Mouse (Mus musculus): ENCODE results near the gene Arhgap10. TPM values are rescaled to one million over a fixed set of nuclear protein-coding genes. Genes with fewer than 3 reads are reported as not detected.
A peak's percentile ranks its signal among the peaks of the same experiment; 100 is the strongest.

Arhgap10 gene
- polyA plus RNA-seq, 1 experiment: 39.0 TPM

DNA sequence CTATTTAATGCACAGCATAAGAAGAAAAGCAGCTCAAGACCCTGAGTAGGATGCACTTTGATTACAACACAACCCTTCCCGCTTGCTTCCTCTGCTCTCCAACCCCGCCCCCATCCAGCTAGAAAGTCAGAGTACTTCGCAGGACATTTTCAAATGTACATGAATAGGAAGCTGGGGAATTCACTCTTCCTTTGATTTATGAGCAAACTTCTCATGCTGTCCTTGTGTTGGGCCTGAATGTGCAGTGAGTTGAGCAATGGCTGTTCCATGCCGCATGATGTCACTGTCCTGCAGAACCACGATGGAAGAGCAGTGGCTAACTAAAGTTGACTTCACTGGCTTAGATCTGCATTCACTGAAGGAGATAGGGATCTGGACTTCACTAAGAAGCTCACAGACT, 242.2 kb downstream of the Arhgap10 start:
- peaks cover 34% of the 10 kb centered on the region for H3K4me1 ChIP-seq (ENCODE audit: control insufficient read depth, insufficient read depth, low read length)
- no peak overlapping the region for H3K4me3 ChIP-seq (ENCODE audit: insufficient read depth, low read length)
- no peak for TF ChIP-seq POLR2A (IDR thresholded peaks at IDR 0.05; ENCODE audit: borderline replicate concordance, low read depth, low read length)
- TF ChIP-seq CTCF (IDR thresholded peaks at IDR 0.05; ENCODE audit: low read depth, low read length): no peak
- no peak overlapping the region; the same call in 1 of the 2 replicates for H3K27ac ChIP-seq (ENCODE audit: insufficient read depth, low read depth, low read length)

DNA sequence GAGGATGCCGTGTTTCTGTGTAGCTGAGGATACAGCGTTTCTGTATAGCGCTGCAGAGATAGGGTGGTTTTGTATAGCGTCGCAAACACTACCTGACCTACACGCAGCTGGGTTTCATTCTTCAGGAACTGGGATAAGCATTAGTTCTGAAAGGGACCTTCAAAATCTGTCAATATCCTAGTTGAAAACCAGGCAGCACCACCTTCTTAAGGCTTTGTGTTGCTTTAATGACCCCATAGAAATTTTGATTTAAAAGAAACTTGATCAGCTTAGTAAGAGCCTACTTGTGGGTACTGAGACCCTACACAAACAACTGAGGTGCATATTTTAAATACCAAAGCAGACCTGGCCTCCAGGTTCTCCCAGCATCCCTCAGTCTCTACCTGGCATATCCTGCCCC, 245.6 kb downstream of the Arhgap10 start:
- H3K4me3 ChIP-seq (ENCODE audit: insufficient read depth, low read length): no peak overlapping the region
- no peak for TF ChIP-seq POLR2A (IDR thresholded peaks at IDR 0.05; ENCODE audit: borderline replicate concordance, low read depth, low read length)
- H3K27ac ChIP-seq (ENCODE audit: insufficient read depth, low read depth, low read length): peak overlapping the region; percentile 48
- H3K4me1 ChIP-seq (ENCODE audit: control insufficient read depth, insufficient read depth, low read length): peaks cover 36% of the 10 kb centered on the region

DNA sequence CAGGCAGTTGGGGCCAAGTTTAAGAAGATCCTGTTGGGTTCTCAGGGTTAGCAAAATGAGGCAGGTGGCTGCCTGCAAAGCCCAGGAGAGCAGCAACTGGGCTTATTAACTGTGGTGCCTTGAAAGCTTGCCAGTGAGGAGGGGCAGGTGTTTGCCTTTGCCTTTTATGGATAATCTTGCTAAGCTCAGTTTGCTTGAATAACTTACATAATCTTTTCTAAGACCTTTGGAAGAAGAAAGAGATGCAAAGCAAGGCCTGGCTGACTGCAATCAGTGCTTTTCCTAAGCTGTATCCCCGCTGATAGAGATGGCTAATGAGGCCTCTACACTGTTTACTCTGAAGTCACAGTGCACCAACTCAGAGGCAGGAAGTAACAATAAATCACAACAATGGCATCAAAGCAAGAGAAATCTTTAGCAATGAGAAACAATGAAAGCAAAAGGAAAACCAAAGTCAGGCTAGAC, 249.8 kb downstream of the Arhgap10 start:
- no peak overlapping the region for H3K27ac ChIP-seq (ENCODE audit: insufficient read depth, low read depth, low read length)
- peaks cover 9% of the 10 kb centered on the region for H3K4me1 ChIP-seq (ENCODE audit: control insufficient read depth, insufficient read depth, low read length)
- no peak overlapping the region for H3K4me3 ChIP-seq (ENCODE audit: insufficient read depth, low read length)
- no peak for TF ChIP-seq POLR2A (IDR thresholded peaks at IDR 0.05; ENCODE audit: borderline replicate concordance, low read depth, low read length)
- TF ChIP-seq CTCF (IDR thresholded peaks at IDR 0.05; ENCODE audit: low read depth, low read length): no peak

DNA sequence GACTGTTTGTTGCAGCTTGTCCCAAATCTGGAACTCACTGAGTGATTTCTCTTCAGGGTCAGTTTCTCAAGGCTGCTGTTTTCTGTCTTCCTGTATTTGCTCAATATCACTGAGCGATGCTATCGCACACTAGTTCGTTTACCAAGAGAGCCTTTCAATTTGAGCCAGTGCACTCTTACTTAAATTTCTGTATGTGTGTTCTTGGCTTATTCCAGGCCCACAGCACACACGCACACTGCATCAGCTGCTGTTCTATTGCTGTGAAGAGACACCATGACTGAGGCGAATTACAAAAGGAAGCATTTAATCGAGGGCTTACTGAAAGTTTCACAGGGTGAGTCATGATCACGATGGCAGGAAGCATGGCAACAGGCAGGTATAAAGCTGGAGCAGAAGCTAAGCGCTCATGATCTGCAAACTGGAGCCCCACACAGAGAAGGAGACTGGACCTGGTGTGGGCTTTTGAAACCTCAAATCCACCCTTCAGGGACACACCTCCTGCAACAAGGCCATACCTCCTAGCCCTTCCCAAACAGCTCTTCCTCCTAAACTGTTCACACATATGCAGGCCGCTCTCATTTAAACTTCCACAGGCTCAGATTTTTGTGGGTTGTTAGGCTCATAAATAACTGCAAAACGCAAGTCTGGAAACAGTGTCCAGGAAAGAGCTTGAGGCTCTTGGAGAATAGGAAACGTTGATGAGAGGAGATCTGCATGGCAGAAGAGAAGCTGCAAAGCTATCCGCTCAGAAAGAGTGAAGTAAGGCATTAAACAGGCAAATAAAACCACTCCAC, 255.3 kb downstream of the Arhgap10 start:
- H3K27ac ChIP-seq (ENCODE audit: insufficient read depth, low read depth, low read length): peak overlapping the region; percentile 21; the same call in 1 of the 2 replicates
- TF ChIP-seq POLR2A (IDR thresholded peaks at IDR 0.05; ENCODE audit: borderline replicate concordance, low read depth, low read length): no peak
- no peak for TF ChIP-seq CTCF (IDR thresholded peaks at IDR 0.05; ENCODE audit: low read depth, low read length)
- peaks cover 12% of the 10 kb centered on the region for H3K4me1 ChIP-seq (ENCODE audit: control insufficient read depth, insufficient read depth, low read length)
- H3K4me3 ChIP-seq (ENCODE audit: insufficient read depth, low read length): no peak overlapping the region

DNA sequence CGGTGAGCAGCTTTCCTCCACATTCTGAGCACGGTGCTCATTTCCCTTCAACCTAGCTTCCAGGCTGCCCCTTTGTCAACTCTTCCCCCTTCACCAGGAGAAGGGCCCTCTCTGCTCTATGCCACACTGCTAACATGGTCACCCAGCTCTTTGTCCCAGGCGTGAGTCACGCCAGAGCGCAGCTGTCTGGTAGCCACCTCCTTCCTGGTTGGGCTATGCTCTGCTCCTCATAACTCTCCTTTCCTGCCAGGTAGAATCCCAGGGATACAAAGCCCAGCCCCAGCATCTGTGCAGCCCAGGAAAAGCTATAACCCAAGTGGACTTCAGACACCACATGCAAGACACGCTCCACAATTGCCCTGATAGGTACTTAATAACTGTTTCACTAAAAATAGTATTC, 256.5 kb downstream of the Arhgap10 start:
- H3K4me1 ChIP-seq (ENCODE audit: control insufficient read depth, insufficient read depth, low read length): peaks cover 10% of the 10 kb centered on the region
- no peak overlapping the region for H3K4me3 ChIP-seq (ENCODE audit: insufficient read depth, low read length)
- TF ChIP-seq CTCF (IDR thresholded peaks at IDR 0.05; ENCODE audit: low read depth, low read length) (no peak), POLR2A (IDR thresholded peaks at IDR 0.05; ENCODE audit: borderline replicate concordance, low read depth, low read length) (no peak)
- H3K27ac ChIP-seq (ENCODE audit: insufficient read depth, low read depth, low read length): no peak overlapping the region

DNA sequence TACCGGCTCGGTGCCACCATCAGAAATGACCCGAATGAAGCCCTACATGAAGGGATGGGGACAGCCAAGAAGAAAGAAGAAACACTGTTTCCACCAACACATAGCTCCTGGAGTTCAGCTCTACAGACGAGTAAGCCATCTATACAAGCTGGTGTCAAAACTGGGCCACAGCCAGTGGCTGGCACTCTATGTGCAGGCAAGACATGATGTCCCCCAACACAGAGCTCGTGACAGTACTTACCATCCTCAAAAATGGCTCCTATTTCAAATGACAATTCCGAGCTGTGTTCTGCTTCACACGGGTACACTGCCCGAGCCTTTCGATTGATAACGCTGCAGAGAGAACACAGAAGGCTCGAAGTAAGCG, 260.7 kb downstream of the Arhgap10 start:
- Histone ChIP-seq H3K4me3 (ENCODE audit: insufficient read depth, low read length) (no peak overlapping the region), H3K27ac (ENCODE audit: insufficient read depth, low read depth, low read length) (no peak overlapping the region), H3K4me1 (ENCODE audit: control insufficient read depth, insufficient read depth, low read length) (peaks cover 3% of the 10 kb centered on the region; the same call in 1 of the 2 replicates)
- TF ChIP-seq POLR2A (IDR thresholded peaks at IDR 0.05; ENCODE audit: borderline replicate concordance, low read depth, low read length): no peak
- TF ChIP-seq CTCF (IDR thresholded peaks at IDR 0.05; ENCODE audit: low read depth, low read length): no peak

DNA sequence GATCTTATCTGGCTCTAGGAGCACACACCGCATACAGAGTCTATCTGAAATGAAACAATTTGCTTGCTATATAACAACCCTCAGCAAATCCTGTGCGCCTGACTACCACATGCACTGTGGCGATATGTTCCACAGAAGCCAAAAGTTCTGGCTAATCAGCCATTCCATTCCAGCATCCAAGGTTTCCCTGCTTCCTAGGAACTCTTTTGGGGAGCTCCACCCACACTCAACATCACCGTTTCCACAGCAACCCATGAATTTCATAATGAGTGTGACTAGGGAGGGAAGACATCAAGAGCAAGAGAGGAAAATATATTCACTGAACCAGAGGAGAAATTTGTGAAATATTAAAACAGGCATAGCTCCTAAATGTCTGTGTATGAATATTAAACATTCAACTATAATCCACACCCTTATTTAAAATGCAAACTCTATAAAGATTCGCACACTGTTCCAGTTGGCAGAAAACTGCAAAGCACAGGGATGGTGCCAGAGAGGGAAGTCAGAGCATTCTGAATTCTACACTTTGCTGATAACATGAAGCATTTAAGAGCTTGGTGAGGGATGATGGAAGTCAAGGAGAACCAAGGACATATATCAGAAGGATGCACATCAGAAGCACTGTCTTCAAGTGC, 261.2 kb downstream of the Arhgap10 start:
- H3K4me1 ChIP-seq (ENCODE audit: control insufficient read depth, insufficient read depth, low read length): no peaks in the 10 kb centered on the region; the same call in 1 of the 2 replicates
- TF ChIP-seq CTCF (IDR thresholded peaks at IDR 0.05; ENCODE audit: low read depth, low read length) (no peak), POLR2A (IDR thresholded peaks at IDR 0.05; ENCODE audit: borderline replicate concordance, low read depth, low read length) (no peak)
- no peak overlapping the region for H3K4me3 ChIP-seq (ENCODE audit: insufficient read depth, low read length)
- no peak overlapping the region for H3K27ac ChIP-seq (ENCODE audit: insufficient read depth, low read depth, low read length)

DNA sequence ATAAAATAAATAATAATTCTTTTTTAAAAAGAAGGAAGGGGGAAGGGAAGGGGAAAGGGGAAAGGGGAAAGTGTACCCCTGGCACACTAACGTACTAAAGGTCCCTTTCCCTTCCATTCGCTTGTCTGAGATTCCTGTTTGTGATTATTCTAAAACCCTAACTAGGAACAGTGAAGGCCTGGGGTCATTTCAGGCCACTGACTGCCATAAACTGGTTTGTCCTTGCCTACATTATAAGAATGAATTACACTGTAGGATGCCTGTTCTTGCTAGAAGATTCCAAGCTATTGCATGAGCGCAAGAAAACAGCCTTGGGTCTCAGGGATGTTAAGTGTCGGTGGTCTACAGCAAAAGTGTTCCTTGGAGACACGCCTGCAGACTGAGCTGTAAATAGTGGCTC, 263.3 kb downstream of the Arhgap10 start:
- Histone ChIP-seq H3K4me3 (ENCODE audit: insufficient read depth, low read length) (no peak overlapping the region), H3K27ac (ENCODE audit: insufficient read depth, low read depth, low read length) (no peak overlapping the region), H3K4me1 (ENCODE audit: control insufficient read depth, insufficient read depth, low read length) (no peaks in the 10 kb centered on the region)
- TF ChIP-seq POLR2A (IDR thresholded peaks at IDR 0.05; ENCODE audit: borderline replicate concordance, low read depth, low read length): no peak
- TF ChIP-seq CTCF (IDR thresholded peaks at IDR 0.05; ENCODE audit: low read depth, low read length): no peak

DNA sequence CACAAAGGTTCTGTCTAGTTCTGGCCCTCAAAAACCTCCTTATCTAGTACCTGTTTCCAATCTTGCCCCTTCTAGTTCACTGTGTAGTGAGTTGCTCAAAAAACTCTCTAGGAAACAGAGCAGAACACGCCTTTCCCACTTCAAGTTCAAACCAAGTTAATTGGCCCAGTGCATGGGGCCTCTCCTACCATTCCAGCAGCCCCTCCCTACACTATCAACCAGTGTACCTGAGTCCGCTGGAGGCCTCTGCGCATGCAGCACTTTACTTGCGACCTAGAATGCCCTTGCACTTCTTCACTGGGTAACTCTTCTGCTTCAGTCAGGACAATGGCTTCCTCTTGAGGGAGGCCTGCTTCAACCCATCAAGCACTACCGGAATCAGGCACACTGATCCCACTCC, 266.6 kb downstream of the Arhgap10 start:
- TF ChIP-seq CTCF (IDR thresholded peaks at IDR 0.05; ENCODE audit: low read depth, low read length): no peak
- H3K4me3 ChIP-seq (ENCODE audit: insufficient read depth, low read length): no peak overlapping the region
- H3K27ac ChIP-seq (ENCODE audit: insufficient read depth, low read depth, low read length): no peak overlapping the region
- H3K4me1 ChIP-seq (ENCODE audit: control insufficient read depth, insufficient read depth, low read length): no peaks in the 10 kb centered on the region

DNA sequence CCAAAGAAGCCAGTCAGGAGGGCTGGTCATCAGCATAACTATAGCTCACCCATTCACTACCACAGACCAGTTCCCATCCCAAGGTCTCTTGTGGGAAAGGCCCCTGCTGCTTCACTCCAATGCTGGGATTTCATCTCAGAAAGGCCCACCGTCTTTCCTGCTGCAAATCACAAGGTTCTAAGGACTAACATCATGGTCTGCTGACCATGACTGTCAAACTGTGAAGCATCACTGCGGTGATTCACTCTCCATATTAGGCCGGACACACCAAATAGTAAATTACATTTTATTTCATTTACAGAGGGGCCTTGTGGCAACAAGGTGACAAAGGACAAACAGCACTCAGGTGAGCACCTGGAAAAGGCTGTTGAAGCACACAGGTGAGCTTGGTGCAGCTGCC, 267.7 kb downstream of the Arhgap10 start:
- TF ChIP-seq CTCF (IDR thresholded peaks at IDR 0.05; ENCODE audit: low read depth, low read length) (no peak), POLR2A (IDR thresholded peaks at IDR 0.05; ENCODE audit: borderline replicate concordance, low read depth, low read length) (no peak)
- Histone ChIP-seq H3K4me3 (ENCODE audit: insufficient read depth, low read length) (no peak overlapping the region), H3K27ac (ENCODE audit: insufficient read depth, low read depth, low read length) (no peak overlapping the region), H3K4me1 (ENCODE audit: control insufficient read depth, insufficient read depth, low read length) (no peaks in the 10 kb centered on the region)
